Mouse (Mus musculus) embryonic facial prominence, embryonic 14.5 days (tissue): ENCODE measurements around the gene Txndc2. TPM values are rescaled to one million over a fixed set of nuclear protein-coding genes. Genes with fewer than 3 reads are reported as not detected.
"Not testable (repeated sequence)": the region's sequence is repeated elsewhere in the genome, so short reads cannot be mapped to it uniquely, and the experiment has no call there.

Experiments used
- ATAC-seq: fragments of 200-750 bp; cut with Nextera tagmentation; 2 replicates; pipeline ENCODE4 v1.8.0; 2017; ENCODE audit warnings: low read depth, moderate number of reproducible peaks, moderate TSS enrichment
- DNase-seq: peaks from one replicate; pipeline ENCODE4 v3.0.0-alpha.2; 2015; ENCODE audit warnings: low spot score
- H3K27ac ChIP-seq: fragments of 300-500 bp; sonication (generic); replicated peaks from 2 replicates; pipeline ENCODE4 v1.5.1; 2014; ENCODE audit warnings: low read depth, mild to moderate bottlenecking, low read length, moderate library complexity
- H3K27me3 ChIP-seq: fragments of 300-500 bp; sonication (generic); replicated peaks from 2 replicates; pipeline ENCODE4 v1.6.1; 2014; ENCODE audit warnings: low read length; ENCODE audit not compliant: control insufficient read depth, insufficient read depth
- H3K36me3 ChIP-seq: fragments of 300-500 bp; sonication (generic); 2 replicates; pipeline ENCODE4 v1.6.1; 2014; ENCODE audit warnings: low read length, mixed read lengths; ENCODE audit not compliant: control insufficient read depth, insufficient read depth
- H3K4me1 ChIP-seq: fragments of 300-500 bp; sonication (generic); 2 replicates; pipeline ENCODE4 v1.6.1; 2014; ENCODE audit warnings: antibody characterized with exemption, low read length; ENCODE audit not compliant: control insufficient read depth, insufficient read depth
- H3K4me2 ChIP-seq: fragments of 300-500 bp; sonication (generic); 2 replicates; pipeline ENCODE4 v1.6.1; 2014; ENCODE audit warnings: low read depth, mild to moderate bottlenecking, low read length, moderate library complexity, mixed read lengths
- H3K4me3 ChIP-seq: fragments of 300-500 bp; sonication (generic); 2 replicates; pipeline ENCODE4 v1.5.1; 2014; ENCODE audit warnings: low read depth, mild to moderate bottlenecking, low read length
- H3K9ac ChIP-seq: fragments of 300-500 bp; sonication (generic); 2 replicates; pipeline ENCODE4 v1.6.1; 2014; ENCODE audit warnings: low read depth, mild to moderate bottlenecking, low read length, moderate library complexity, mixed read lengths
- H3K9me3 ChIP-seq: fragments of 300-500 bp; sonication (generic); 2 replicates; pipeline ENCODE4 v1.6.1; 2016; ENCODE audit warnings: low read length; ENCODE audit not compliant: control insufficient read depth
- WGBS: fragments of 180-500 bp; shearing (Covaris S2); extraction: QIAGEN DNeasy Blood & Tissue Kit; methylation state at CpG from one replicate; pipeline ENCODE4 v1.1.7; 2014; 5-methylcytosine and 5-hydroxymethylcytosine counted together
- polyA plus RNA-seq: library from polyadenylated mRNA; unstranded; fragments of >200 nt; fragmentation: Nextera tagmentation; extraction: Ambion mirVana; gene quantifications from 2 replicates; pipeline ENCODE4 v1.2.1, GENCODE M21; 2014

The Txndc2 gene
- polyA plus RNA-seq, 1 experiment from 2014 or later = not detected

- 76% methylated on average over 6 of the region's 6 CpGs for WGBS
These were observed 12.0 kb downstream of the Txndc2 start for GRCm38 (mm10) chr17:65629943-65630342.

GRCm38 (mm10) chr17:65628823-65629532 lies 13.0 kb downstream of the Txndc2 start:
- H3K9me3 ChIP-seq, H3K4me3 ChIP-seq, DNase-seq, H3K27me3 ChIP-seq, H3K4me2 ChIP-seq, H3K4me1 ChIP-seq, H3K27ac ChIP-seq, ATAC-seq, H3K9ac ChIP-seq, H3K36me3 ChIP-seq: not testable (repeated sequence)
- WGBS = 75% methylated on average over 13 of the region's 13 CpGs

More at GRCm38 (mm10) chr17:65629943-65630342, 12.0 kb downstream of the Txndc2 start:
- Histone ChIP-seq H3K4me2 (no peak overlapping the region), H3K36me3 (no peaks in the 10 kb centered on the region), H3K9ac (no peak overlapping the region), H3K27me3 (no peaks in the 10 kb centered on the region), H3K4me1 (no peaks in the 10 kb centered on the region), H3K9me3 (no peaks in the 10 kb centered on the region), H3K4me3 (no peak overlapping the region), H3K27ac (no peak overlapping the region)
- ATAC-seq = no peak
- DNase-seq = no peak

DNA sequence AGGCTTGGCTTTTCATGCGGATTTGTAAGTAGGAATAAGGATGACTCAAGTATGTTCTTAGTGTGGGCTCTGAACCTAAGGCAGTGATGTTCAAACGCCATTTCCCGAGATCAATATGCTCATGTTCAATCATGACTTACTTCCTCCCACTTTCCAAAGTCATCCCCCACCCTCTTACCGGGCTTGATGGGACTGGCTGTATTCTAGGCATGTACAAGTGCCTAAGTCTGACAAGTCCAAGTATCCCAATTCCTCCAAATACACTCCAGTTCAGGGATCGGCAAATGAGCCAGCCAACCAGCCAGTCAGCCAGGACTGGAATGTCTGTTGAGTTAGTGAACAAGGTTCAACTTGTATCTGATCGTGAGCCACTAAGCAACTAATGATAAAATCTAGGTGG lies 15.7 kb downstream of the Txndc2 start:
- no peak overlapping the region for H3K9ac ChIP-seq
- H3K9me3 ChIP-seq = no peaks in the 10 kb centered on the region
- no peaks in the 10 kb centered on the region for H3K27me3 ChIP-seq
- H3K4me3 ChIP-seq = no peak overlapping the region
- H3K36me3 ChIP-seq = no peaks in the 10 kb centered on the region
- no peak overlapping the region for H3K4me2 ChIP-seq
- no peak for DNase-seq
- H3K4me1 ChIP-seq = no peaks in the 10 kb centered on the region
- H3K27ac ChIP-seq = no peak overlapping the region
- WGBS = 90% methylated on average over 6 of the region's 6 CpGs
- ATAC-seq = no peak

DNA sequence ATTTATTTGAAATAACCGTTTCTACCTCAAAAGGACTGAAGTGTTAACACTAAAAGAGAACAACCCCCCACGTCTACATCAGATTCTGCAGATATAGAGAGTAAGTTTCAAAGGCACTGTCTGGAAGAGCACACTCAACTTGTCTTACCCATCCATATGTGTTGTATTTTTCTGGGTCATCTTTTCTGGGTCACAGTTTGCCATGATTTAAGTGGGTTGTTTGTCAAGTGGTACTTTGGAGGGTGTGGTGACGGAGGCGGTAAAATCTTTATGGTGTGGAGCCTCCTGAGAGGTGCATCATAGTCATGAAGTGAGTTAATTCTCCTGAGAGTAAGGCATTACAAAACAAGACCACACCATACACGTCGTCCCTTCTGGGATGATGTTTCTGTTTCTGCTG lies 16.4 kb downstream of the Txndc2 start:
- WGBS = 74% methylated on average over 6 of the region's 6 CpGs

DNA sequence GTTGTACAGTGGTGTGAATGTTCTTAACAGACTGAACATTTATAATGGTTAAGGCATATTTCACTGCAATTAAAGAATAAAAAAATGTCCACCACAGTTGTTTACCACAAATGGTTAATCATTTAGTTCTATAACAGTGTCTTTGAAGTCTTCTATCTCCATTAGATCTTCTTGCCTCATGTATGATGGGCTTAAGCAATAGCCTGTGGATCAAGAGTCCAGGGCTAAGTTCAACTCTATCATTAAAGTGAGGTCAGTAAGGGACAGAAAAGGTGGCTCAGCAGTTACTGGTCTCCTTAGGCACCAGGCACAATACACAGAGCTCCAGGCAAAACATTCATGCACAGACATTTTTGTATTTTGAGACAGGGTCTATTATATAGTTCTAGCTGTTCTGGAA lies 18.8 kb downstream of the Txndc2 start:
- H3K4me2 ChIP-seq = no peak overlapping the region
- H3K9ac ChIP-seq = no peak overlapping the region
- H3K27me3 ChIP-seq = no peaks in the 10 kb centered on the region
- no peak for ATAC-seq
- H3K4me3 ChIP-seq = no peak overlapping the region
- DNase-seq = no peak
- H3K36me3 ChIP-seq = no peaks in the 10 kb centered on the region
- H3K27ac ChIP-seq = no peak overlapping the region
- H3K4me1 ChIP-seq = no peaks in the 10 kb centered on the region
- no peaks in the 10 kb centered on the region for H3K9me3 ChIP-seq

More for the DNA sequence above, 16.4 kb downstream of the Txndc2 start:
- Histone ChIP-seq H3K9ac (no peak overlapping the region), H3K4me2 (no peak overlapping the region), H3K27ac (no peak overlapping the region), H3K4me1 (no peaks in the 10 kb centered on the region), H3K4me3 (no peak overlapping the region), H3K36me3 (no peaks in the 10 kb centered on the region), H3K27me3 (no peaks in the 10 kb centered on the region), H3K9me3 (no peaks in the 10 kb centered on the region)
- DNase-seq (no peak), ATAC-seq (no peak)

GRCm38 (mm10) chr17:65618431-65618830 lies 23.5 kb downstream of the Txndc2 start:
- H3K9ac ChIP-seq = no peak overlapping the region
- H3K4me3 ChIP-seq = no peak overlapping the region
- no peak overlapping the region for H3K4me2 ChIP-seq
- no peak overlapping the region for H3K27ac ChIP-seq
- H3K36me3 ChIP-seq = no peaks in the 10 kb centered on the region
- peak; percentile 56 for DNase-seq
- 75% methylated on average over 2 of the region's 2 CpGs for WGBS
- no peaks in the 10 kb centered on the region for H3K9me3 ChIP-seq
- ATAC-seq = no peak
- no peaks in the 10 kb centered on the region for H3K27me3 ChIP-seq
- no peaks in the 10 kb centered on the region for H3K4me1 ChIP-seq

GRCm38 (mm10) chr17:65615678-65616077 lies 26.3 kb downstream of the Txndc2 start:
- WGBS = 45% methylated on average over 3 of the region's 3 CpGs

GRCm38 (mm10) chr17:65614431-65614830 lies 27.5 kb downstream of the Txndc2 start:
- Histone ChIP-seq H3K4me1 (peaks cover 4% of the 10 kb centered on the region; the same call in 1 of the 2 replicates), H3K9ac (peak overlapping the region; percentile 96), H3K27ac (peak overlapping the region; percentile 100), H3K4me3 (peak overlapping the region; percentile 92), H3K4me2 (peak overlapping the region; percentile 69), H3K9me3 (no peaks in the 10 kb centered on the region), H3K36me3 (no peaks in the 10 kb centered on the region; the same call in 1 of the 2 replicates), H3K27me3 (no peaks in the 10 kb centered on the region)
- ATAC-seq (no peak), DNase-seq (peak; percentile 46)
- WGBS = under 1% methylated on average over 9 of the region's 9 CpGs

More at GRCm38 (mm10) chr17:65615678-65616077, 26.3 kb downstream of the Txndc2 start:
- no peak overlapping the region for H3K4me2 ChIP-seq
- no peak overlapping the region for H3K9ac ChIP-seq
- peaks cover 4% of the 10 kb centered on the region; the same call in 1 of the 2 replicates for H3K4me1 ChIP-seq
- DNase-seq = no peak
- ATAC-seq = no peak
- H3K27me3 ChIP-seq = no peaks in the 10 kb centered on the region
- no peak overlapping the region for H3K4me3 ChIP-seq
- no peaks in the 10 kb centered on the region for H3K36me3 ChIP-seq
- H3K27ac ChIP-seq = no peak overlapping the region
- no peaks in the 10 kb centered on the region for H3K9me3 ChIP-seq
